Mouse (Mus musculus): ENCODE measurements around the gene Auts2. TPM values are rescaled to one million over a fixed set of nuclear protein-coding genes. Genes with fewer than 3 reads are reported as not detected.

The Auts2 gene
- polyA plus RNA-seq, 1 experiment from 2014 or later = 30.4 TPM

DNA sequence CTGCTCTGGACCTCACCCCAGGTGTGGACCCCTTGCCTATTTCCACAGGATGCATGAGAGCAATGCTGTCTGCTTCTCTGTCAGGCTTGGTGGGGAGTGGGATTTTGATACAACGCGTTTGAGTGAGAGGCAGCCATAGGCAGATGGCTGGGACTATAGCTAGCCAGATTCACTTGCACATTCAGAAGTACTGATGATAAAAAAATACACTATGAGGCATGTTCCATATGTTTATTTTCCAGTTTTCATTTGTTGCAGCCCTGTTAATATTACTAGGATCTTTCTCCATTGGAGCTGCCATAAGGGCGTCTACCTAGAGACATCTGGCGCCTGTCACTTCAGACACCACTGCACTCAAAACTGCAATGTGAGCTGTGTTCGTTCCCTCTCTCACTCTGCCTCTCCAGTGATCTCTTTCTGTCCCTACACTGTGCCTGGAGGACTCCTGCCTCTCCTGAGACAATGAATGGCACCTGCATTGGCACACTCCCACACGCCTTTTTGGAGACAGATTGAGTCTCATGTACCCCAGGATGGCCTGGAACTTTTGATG, 840.2 kb downstream of the Auts2 start:
- DNase-seq (ENCODE audit: low spot score) = no peak
- Histone ChIP-seq H3K27me3 (replicated peaks; ENCODE audit: control insufficient read depth, insufficient read depth, low read length) (no peaks in the 10 kb centered on the region), H3K9ac (ENCODE audit: low read length) (no peak overlapping the region), H3K9me3 (ENCODE audit: control insufficient read depth, low read length) (no peaks in the 10 kb centered on the region), H3K36me3 (ENCODE audit: control insufficient read depth, insufficient read depth, low read length) (no peaks in the 10 kb centered on the region), H3K27ac (ENCODE audit: low read depth) (no peak overlapping the region), H3K4me3 (ENCODE audit: low read depth, low read length) (no peak overlapping the region), H3K4me1 (replicated peaks; ENCODE audit: control insufficient read depth, insufficient read depth, low read length) (no peaks in the 10 kb centered on the region), H3K4me2 (ENCODE audit: low read length) (no peak overlapping the region)
- WGBS = 84% methylated on average over 6 of the region's 6 CpGs
- no peak for ATAC-seq (replicated peaks; ENCODE audit: low FRiP score, low TSS enrichment, low read depth)

GRCm38 (mm10) chr5:131698900-131699299, 844.2 kb downstream of the Auts2 start:
- Histone ChIP-seq H3K27ac (ENCODE audit: low read depth) (no peak overlapping the region), H3K4me3 (ENCODE audit: low read depth, low read length) (no peak overlapping the region), H3K36me3 (ENCODE audit: control insufficient read depth, insufficient read depth, low read length) (no peaks in the 10 kb centered on the region), H3K9ac (ENCODE audit: low read length) (no peak overlapping the region), H3K4me1 (replicated peaks; ENCODE audit: control insufficient read depth, insufficient read depth, low read length) (no peaks in the 10 kb centered on the region), H3K4me2 (ENCODE audit: low read length) (no peak overlapping the region), H3K9me3 (ENCODE audit: control insufficient read depth, low read length) (no peaks in the 10 kb centered on the region), H3K27me3 (replicated peaks; ENCODE audit: control insufficient read depth, insufficient read depth, low read length) (no peaks in the 10 kb centered on the region)
- no peak for DNase-seq (ENCODE audit: low spot score)
- no peak for ATAC-seq (replicated peaks; ENCODE audit: low FRiP score, low TSS enrichment, low read depth)
- 97% methylated on average over 7 of the region's 7 CpGs for WGBS

DNA sequence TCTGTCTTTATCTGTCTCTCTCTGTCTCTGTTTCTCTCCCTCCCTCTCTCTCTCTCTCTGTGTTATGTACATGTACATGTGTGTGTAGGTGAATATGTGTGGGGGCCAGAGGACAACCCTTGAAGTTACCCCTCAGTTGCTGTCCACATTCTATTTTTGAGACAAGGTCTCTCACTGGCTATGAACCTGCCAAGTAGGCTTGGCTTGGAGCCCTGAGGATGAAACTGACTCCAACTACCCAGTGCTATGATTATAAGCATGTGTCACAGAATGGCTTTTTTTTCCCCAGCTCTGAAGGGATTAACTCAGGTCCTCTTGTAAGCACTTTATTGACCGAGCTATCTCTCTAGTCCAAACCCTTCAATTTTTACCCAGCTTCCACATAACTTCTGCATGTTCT, 852.4 kb downstream of the Auts2 start:
- H3K4me2 ChIP-seq (ENCODE audit: low read length) = no peak overlapping the region
- no peak for DNase-seq (ENCODE audit: low spot score)
- H3K9me3 ChIP-seq (ENCODE audit: control insufficient read depth, low read length) = no peaks in the 10 kb centered on the region
- H3K4me1 ChIP-seq (replicated peaks; ENCODE audit: control insufficient read depth, insufficient read depth, low read length) = no peaks in the 10 kb centered on the region
- H3K27ac ChIP-seq (ENCODE audit: low read depth) = no peak overlapping the region
- no peaks in the 10 kb centered on the region for H3K27me3 ChIP-seq (replicated peaks; ENCODE audit: control insufficient read depth, insufficient read depth, low read length)
- H3K4me3 ChIP-seq (ENCODE audit: low read depth, low read length) = no peak overlapping the region
- no peak overlapping the region for H3K9ac ChIP-seq (ENCODE audit: low read length)
- WGBS = 82% methylated on average over 1 of the region's 1 CpGs
- no peak for ATAC-seq (replicated peaks; ENCODE audit: low FRiP score, low TSS enrichment, low read depth)
- H3K36me3 ChIP-seq (ENCODE audit: control insufficient read depth, insufficient read depth, low read length) = no peaks in the 10 kb centered on the region

GRCm38 (mm10) chr5:131686956-131687618, 856.1 kb downstream of the Auts2 start:
- Histone ChIP-seq H3K27me3 (replicated peaks; ENCODE audit: control insufficient read depth, insufficient read depth, low read length) (no peaks in the 10 kb centered on the region), H3K4me3 (ENCODE audit: low read depth, low read length) (no peak overlapping the region), H3K4me1 (replicated peaks; ENCODE audit: control insufficient read depth, insufficient read depth, low read length) (no peaks in the 10 kb centered on the region), H3K9ac (ENCODE audit: low read length) (no peak overlapping the region), H3K9me3 (ENCODE audit: control insufficient read depth, low read length) (no peaks in the 10 kb centered on the region), H3K4me2 (ENCODE audit: low read length) (no peak overlapping the region), H3K36me3 (ENCODE audit: control insufficient read depth, insufficient read depth, low read length) (no peaks in the 10 kb centered on the region), H3K27ac (ENCODE audit: low read depth) (no peak overlapping the region)
- DNase-seq (ENCODE audit: low spot score) (no peak), ATAC-seq (replicated peaks; ENCODE audit: low FRiP score, low TSS enrichment, low read depth) (no peak)
- 78% methylated on average over 8 of the region's 8 CpGs for WGBS

DNA sequence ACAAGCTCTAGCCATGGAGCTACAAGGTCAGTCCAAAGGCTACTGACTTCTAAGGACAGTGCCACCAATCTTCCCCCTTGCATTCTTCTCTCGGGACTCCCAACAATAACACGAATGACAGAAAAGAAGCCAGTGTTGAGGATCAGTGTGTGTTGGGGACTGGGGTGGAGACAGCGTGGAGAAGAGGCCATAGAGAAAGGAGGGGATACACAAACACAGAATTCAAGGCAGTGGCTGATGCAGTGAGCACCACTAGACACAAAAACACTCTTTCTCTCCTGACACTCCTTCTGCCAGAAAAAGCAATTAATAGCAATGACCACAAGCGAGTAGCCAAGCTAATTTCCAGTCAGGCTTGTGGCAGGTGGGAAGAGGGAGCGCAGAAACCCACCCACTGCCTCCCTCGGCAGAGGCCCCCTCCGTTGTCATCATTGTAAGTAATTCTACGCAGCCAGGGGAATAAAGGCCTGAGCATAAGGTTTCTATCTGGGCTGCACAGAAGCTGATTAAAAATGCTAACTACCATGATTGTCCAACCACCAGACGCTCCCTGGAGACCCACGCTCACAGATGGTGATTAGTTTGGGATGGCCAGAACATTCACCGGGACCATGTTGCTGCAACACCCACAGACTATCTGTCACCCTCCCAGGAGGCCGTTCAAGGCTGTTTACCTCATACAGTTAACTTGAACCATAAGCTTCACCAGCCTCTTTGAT, 862.9 kb downstream of the Auts2 start:
- no peaks in the 10 kb centered on the region for H3K27me3 ChIP-seq (replicated peaks; ENCODE audit: control insufficient read depth, insufficient read depth, low read length)
- no peak overlapping the region for H3K4me2 ChIP-seq (ENCODE audit: low read length)
- H3K4me1 ChIP-seq (replicated peaks; ENCODE audit: control insufficient read depth, insufficient read depth, low read length) = no peaks in the 10 kb centered on the region
- no peak overlapping the region for H3K27ac ChIP-seq (ENCODE audit: low read depth)
- H3K4me3 ChIP-seq (ENCODE audit: low read depth, low read length) = no peak overlapping the region
- ATAC-seq (replicated peaks; ENCODE audit: low FRiP score, low TSS enrichment, low read depth) (no peak), DNase-seq (ENCODE audit: low spot score) (no peak)
- no peaks in the 10 kb centered on the region for H3K36me3 ChIP-seq (ENCODE audit: control insufficient read depth, insufficient read depth, low read length)
- no peaks in the 10 kb centered on the region for H3K9me3 ChIP-seq (ENCODE audit: control insufficient read depth, low read length)
- no peak overlapping the region for H3K9ac ChIP-seq (ENCODE audit: low read length)
- 70% methylated on average over 12 of the region's 12 CpGs for WGBS

GRCm38 (mm10) chr5:131679523-131679922, 863.6 kb downstream of the Auts2 start:
- Histone ChIP-seq H3K4me3 (ENCODE audit: low read depth, low read length) (no peak overlapping the region), H3K4me1 (replicated peaks; ENCODE audit: control insufficient read depth, insufficient read depth, low read length) (no peaks in the 10 kb centered on the region), H3K9ac (ENCODE audit: low read length) (no peak overlapping the region), H3K4me2 (ENCODE audit: low read length) (no peak overlapping the region), H3K27ac (ENCODE audit: low read depth) (no peak overlapping the region), H3K27me3 (replicated peaks; ENCODE audit: control insufficient read depth, insufficient read depth, low read length) (no peaks in the 10 kb centered on the region), H3K36me3 (ENCODE audit: control insufficient read depth, insufficient read depth, low read length) (no peaks in the 10 kb centered on the region), H3K9me3 (ENCODE audit: control insufficient read depth, low read length) (no peaks in the 10 kb centered on the region)
- 82% methylated on average over 1 of the region's 1 CpGs for WGBS
- DNase-seq (ENCODE audit: low spot score) (no peak), ATAC-seq (replicated peaks; ENCODE audit: low FRiP score, low TSS enrichment, low read depth) (no peak)

- no peak overlapping the region for H3K9ac ChIP-seq (ENCODE audit: low read length)
- no peaks in the 10 kb centered on the region for H3K36me3 ChIP-seq (ENCODE audit: control insufficient read depth, insufficient read depth, low read length)
- no peaks in the 10 kb centered on the region for H3K27me3 ChIP-seq (replicated peaks; ENCODE audit: control insufficient read depth, insufficient read depth, low read length)
- DNase-seq (ENCODE audit: low spot score) = no peak
- 90% methylated on average over 5 of the region's 5 CpGs for whole genome bisulfite sequencing
- no peak overlapping the region for H3K4me3 ChIP-seq (ENCODE audit: low read depth, low read length)
- no peaks in the 10 kb centered on the region for H3K9me3 ChIP-seq (ENCODE audit: control insufficient read depth, low read length)
- no peak overlapping the region for H3K4me2 ChIP-seq (ENCODE audit: low read length)
- ATAC-seq (replicated peaks; ENCODE audit: low FRiP score, low TSS enrichment, low read depth) = no peak
- no peak overlapping the region for H3K27ac ChIP-seq (ENCODE audit: low read depth)
- H3K4me1 ChIP-seq (replicated peaks; ENCODE audit: control insufficient read depth, insufficient read depth, low read length) = no peaks in the 10 kb centered on the region
Observed at GRCm38 (mm10) chr5:131677518-131677917, 865.6 kb downstream of the Auts2 start.

DNA sequence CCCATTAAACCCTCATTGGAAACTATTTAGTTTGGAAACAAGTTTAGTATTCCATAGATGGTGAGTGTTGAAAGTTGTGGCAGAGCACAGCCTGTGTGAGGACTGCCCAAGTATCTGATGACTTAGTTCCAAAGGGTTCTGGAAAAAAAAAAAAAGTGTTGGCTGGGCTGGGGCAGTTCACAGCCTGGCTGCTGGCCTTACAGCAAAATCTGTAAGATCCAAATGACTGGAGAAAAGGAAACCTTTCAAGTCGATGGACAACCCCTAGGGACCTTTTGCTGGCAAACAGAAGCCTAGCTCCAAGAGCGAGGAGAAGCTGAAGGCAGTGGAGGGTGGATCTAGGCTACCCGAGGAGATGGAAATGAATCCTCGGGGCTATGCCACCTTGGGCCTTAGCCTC, 869.4 kb downstream of the Auts2 start:
- H3K36me3 ChIP-seq (ENCODE audit: control insufficient read depth, insufficient read depth, low read length) = no peaks in the 10 kb centered on the region
- no peak overlapping the region for H3K4me2 ChIP-seq (ENCODE audit: low read length)
- H3K27me3 ChIP-seq (replicated peaks; ENCODE audit: control insufficient read depth, insufficient read depth, low read length) = no peaks in the 10 kb centered on the region
- WGBS = 85% methylated on average over 4 of the region's 4 CpGs
- no peaks in the 10 kb centered on the region for H3K9me3 ChIP-seq (ENCODE audit: control insufficient read depth, low read length)
- H3K27ac ChIP-seq (ENCODE audit: low read depth) = no peak overlapping the region
- H3K4me1 ChIP-seq (replicated peaks; ENCODE audit: control insufficient read depth, insufficient read depth, low read length) = no peaks in the 10 kb centered on the region
- no peak for DNase-seq (ENCODE audit: low spot score)
- H3K9ac ChIP-seq (ENCODE audit: low read length) = no peak overlapping the region
- H3K4me3 ChIP-seq (ENCODE audit: low read depth, low read length) = no peak overlapping the region
- no peak for ATAC-seq (replicated peaks; ENCODE audit: low FRiP score, low TSS enrichment, low read depth)

GRCm38 (mm10) chr5:131665068-131665467, 878.1 kb downstream of the Auts2 start:
- H3K4me1 ChIP-seq (replicated peaks; ENCODE audit: control insufficient read depth, insufficient read depth, low read length) = no peaks in the 10 kb centered on the region
- ATAC-seq (replicated peaks; ENCODE audit: low FRiP score, low TSS enrichment, low read depth) (no peak), DNase-seq (ENCODE audit: low spot score) (no peak)
- H3K27ac ChIP-seq (ENCODE audit: low read depth) = no peak overlapping the region
- 85% methylated on average over 8 of the region's 8 CpGs for WGBS
- H3K36me3 ChIP-seq (ENCODE audit: control insufficient read depth, insufficient read depth, low read length) = no peaks in the 10 kb centered on the region
- H3K27me3 ChIP-seq (replicated peaks; ENCODE audit: control insufficient read depth, insufficient read depth, low read length) = no peaks in the 10 kb centered on the region
- H3K4me3 ChIP-seq (ENCODE audit: low read depth, low read length) = no peak overlapping the region
- H3K9ac ChIP-seq (ENCODE audit: low read length) = no peak overlapping the region
- H3K9me3 ChIP-seq (ENCODE audit: control insufficient read depth, low read length) = no peaks in the 10 kb centered on the region
- no peak overlapping the region for H3K4me2 ChIP-seq (ENCODE audit: low read length)
